27 mouse cellular contexts compared by ENCODE assay signal in the genomic region with DNA sequence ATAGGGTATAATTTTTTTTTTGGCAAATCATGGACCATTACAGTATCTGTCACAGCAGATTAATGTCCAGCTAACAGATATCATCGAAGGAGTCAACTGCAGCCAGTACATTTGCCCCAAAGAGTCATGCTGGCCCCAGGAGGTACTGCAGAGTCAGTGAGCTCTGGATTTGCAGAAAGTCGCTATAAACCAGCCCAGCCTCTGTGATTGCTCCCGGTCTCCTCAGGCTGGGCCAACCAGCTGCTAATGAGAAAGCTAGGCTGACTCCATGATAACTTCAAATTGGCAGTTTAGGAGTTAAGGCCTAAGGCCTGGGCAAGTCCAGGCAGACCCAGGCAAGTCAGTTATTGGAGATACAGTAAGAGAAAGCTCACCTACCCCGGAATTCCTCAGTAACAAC. TPM values are rescaled to one million over a fixed set of nuclear protein-coding genes. Genes with fewer than 3 reads are reported as not detected.
DNase-seq lines count a peak whose midpoint lies in the region.
"Had no signal": no experiment of that assay in that cellular context is flagged by ENCODE, and none has a peak within 500 bp of the region (broad histone marks: within the 10 kb centered on the region; RNA-seq: fewer than 3 reads in every experiment).

No protein-coding gene starts in this region.

- H3K9me3 ChIP-seq in heart, embryonic 10.5 days: no peaks in the 10 kb centered on the region; the same call in 1 of the 2 replicates
- H3K9me3 ChIP-seq: forebrain, embryonic 13.5 days; forebrain, embryonic 15.5 days; G1E had no signal

- H3K4me1 ChIP-seq in heart, embryonic 10.5 days: no peaks in the 10 kb centered on the region
- H3K4me1 ChIP-seq: embryonic facial prominence, embryonic 10.5 days; embryonic facial prominence, embryonic 12.5 days; forebrain, embryonic 13.5 days; forebrain, embryonic 15.5 days had no signal

- DNase-seq in heart, adult 11 months: peak; percentile 44
- no peak for DNase-seq in heart, embryonic 10.5 days (ENCODE audit: low spot score)
- DNase-seq in ES-CJ7 (ENCODE audit: low read depth, low spot score) (peak; percentile 21), R1 (ENCODE audit: low read depth, low spot score) (peak; percentile 59)
- DNase-seq in kidney, postnatal 25 days: no peak
- no peak for DNase-seq in cerebellum, adult 8-10 months
- no peak for DNase-seq in adrenal gland, postnatal 4 days (ENCODE audit: low spot score in 2 of 2)
- DNase-seq: adrenal gland, adult 8-10 months; adrenal gland, postnatal 14 days; B cell, adult 2 months; cerebellum, adult 11 months; cerebellum, adult 18-20 months; cerebellum, adult 9-10 months; cerebellum, postnatal 10 days; cerebellum, postnatal 25 days; forebrain, postnatal 0 days had no signal

- H3K27ac ChIP-seq in heart, embryonic 10.5 days: no peak overlapping the region
- H3K27ac ChIP-seq: embryonic facial prominence, embryonic 10.5 days; embryonic facial prominence, embryonic 12.5 days; forebrain, embryonic 13.5 days; forebrain, embryonic 15.5 days had no signal

- 0 out of 2 replicates have a peak, but pooled peaks cover 5% of the 10 kb centered on the region for H3K27me3 ChIP-seq in heart, embryonic 10.5 days (ENCODE audit: insufficient read depth, poor library complexity, severe bottlenecking)
- H3K27me3 ChIP-seq: CH12.LX; embryonic facial prominence, embryonic 12.5 days; forebrain, embryonic 13.5 days; forebrain, embryonic 15.5 days had no signal

- 73% methylated on average over 4 of the region's 4 CpGs for WGBS in heart, embryonic 10.5 days

- H3K4me3 ChIP-seq in heart, embryonic 10.5 days: no peak overlapping the region
- H3K4me3 ChIP-seq: embryonic facial prominence, embryonic 10.5 days; embryonic facial prominence, embryonic 12.5 days; forebrain, embryonic 13.5 days; forebrain, embryonic 15.5 days had no signal

- no peaks in the 10 kb centered on the region for H3K36me3 ChIP-seq in heart, embryonic 10.5 days
- H3K36me3 ChIP-seq: embryonic facial prominence, embryonic 10.5 days; embryonic facial prominence, embryonic 12.5 days; forebrain, embryonic 15.5 days; G1E had no signal

RNA-seq across cellular contexts. Expression of a gene that starts 19.4 kb away (rescaled TPM):
- 4.7 and 5.3 TPM in 2 replicates for polyA plus RNA-seq in heart, embryonic 10.5 days (2016; fragmentation: Nextera tagmentation; extraction: Ambion mirVana)
- 10 to 100 TPM; 11.1 to 12.6 TPM for total RNA-seq in adrenal gland, postnatal 4 days (2021)

RNA-seq across cellular contexts. Expression of a gene that starts 42.0 kb away (rescaled TPM):
- polyA plus RNA-seq in heart, embryonic 10.5 days (2016; fragmentation: Nextera tagmentation; extraction: Ambion mirVana): 8.5 and 8.7 TPM in 2 replicates
- 10 to 100 TPM; 22.0 to 22.2 TPM for total RNA-seq in adrenal gland, postnatal 4 days (2021)

RNA-seq across cellular contexts. Expression of a gene that starts 45.1 kb away (rescaled TPM):
- polyA plus RNA-seq in heart, embryonic 10.5 days (2016; fragmentation: Nextera tagmentation; extraction: Ambion mirVana): not detected in 2 replicates
- total RNA-seq in adrenal gland, postnatal 4 days (2021): 1 to 10 TPM; 3.1 to 3.3 TPM
- total RNA-seq: CH12.LX had no signal
- polyA plus RNA-seq: activated CD4-positive, CD25-positive, alpha-beta regulatory T cell, adult 4 months; CD4-positive, CD25-positive, alpha-beta regulatory T cell, adult 4 months; embryonic facial prominence, embryonic 10.5 days; embryonic facial prominence, embryonic 12.5 days; embryonic facial prominence, embryonic 14.5 days; forebrain, embryonic 11.5 days; forebrain, embryonic 13.5 days; G1E; Patski had no signal

Comparison
In these comparisons a context has a peak if more than half of its experiments do, and no peak if none do; other contexts are left out.
1. DNase-seq: peak in heart, adult 11 months (single experiment), ES-CJ7 (single experiment) and R1 (single experiment); none in heart, embryonic 10.5 days (single experiment), kidney, postnatal 25 days (0 of 2), cerebellum, adult 8-10 months (single experiment) and adrenal gland, postnatal 4 days (0 of 2).